Mouse (Mus musculus) megakaryocyte, embryonic 14.5 days (primary cell): ENCODE data around the gene Tfe3. TPM values are rescaled to one million over a fixed set of nuclear protein-coding genes. Genes with fewer than 3 reads are reported as not detected.

Experiments used
- H3K27me3 ChIP-seq: replicated peaks from 2 replicates; pipeline ENCODE3; 2012; ENCODE audit warnings: inconsistent platforms
- H3K36me3 ChIP-seq: replicated peaks from 2 replicates; pipeline ENCODE3; 2012; ENCODE audit warnings: low read length, inconsistent platforms, mixed read lengths
- H3K4me1 ChIP-seq: 2 replicates; pipeline ENCODE4 v1.6.1; 2012; ENCODE audit warnings: inconsistent platforms
- H3K4me3 ChIP-seq: replicated peaks from 2 replicates; pipeline ENCODE3; 2012; ENCODE audit warnings: moderate library complexity, mild to moderate bottlenecking, inconsistent platforms
- H3K9me3 ChIP-seq: 2 replicates; pipeline ENCODE4 v1.6.1; 2012; ENCODE audit warnings: inconsistent platforms
- FLI1 ChIP-seq: IDR thresholded peaks from 2 replicates; pipeline ENCODE4 v1.6.1; 2012; ENCODE audit warnings: low read length, inconsistent platforms, mixed read lengths
- GATA1 ChIP-seq: IDR thresholded peaks from 3 replicates; pipeline ENCODE4 v1.6.1; 2012; ENCODE audit warnings: mixed read lengths, low read length, inconsistent platforms, borderline replicate concordance
- polyA plus RNA-seq: library from polyadenylated mRNA; stranded (reverse); fragments of >175 nt; gene quantifications from 2 replicates; pipeline ENCODE4 v1.2.3, GENCODE M21; 2012; ENCODE audit warnings: low replicate concordance; ENCODE audit not compliant: insufficient read depth

Tfe3 gene
- polyA plus RNA-seq, 1 experiment: 17.5 TPM

DNA sequence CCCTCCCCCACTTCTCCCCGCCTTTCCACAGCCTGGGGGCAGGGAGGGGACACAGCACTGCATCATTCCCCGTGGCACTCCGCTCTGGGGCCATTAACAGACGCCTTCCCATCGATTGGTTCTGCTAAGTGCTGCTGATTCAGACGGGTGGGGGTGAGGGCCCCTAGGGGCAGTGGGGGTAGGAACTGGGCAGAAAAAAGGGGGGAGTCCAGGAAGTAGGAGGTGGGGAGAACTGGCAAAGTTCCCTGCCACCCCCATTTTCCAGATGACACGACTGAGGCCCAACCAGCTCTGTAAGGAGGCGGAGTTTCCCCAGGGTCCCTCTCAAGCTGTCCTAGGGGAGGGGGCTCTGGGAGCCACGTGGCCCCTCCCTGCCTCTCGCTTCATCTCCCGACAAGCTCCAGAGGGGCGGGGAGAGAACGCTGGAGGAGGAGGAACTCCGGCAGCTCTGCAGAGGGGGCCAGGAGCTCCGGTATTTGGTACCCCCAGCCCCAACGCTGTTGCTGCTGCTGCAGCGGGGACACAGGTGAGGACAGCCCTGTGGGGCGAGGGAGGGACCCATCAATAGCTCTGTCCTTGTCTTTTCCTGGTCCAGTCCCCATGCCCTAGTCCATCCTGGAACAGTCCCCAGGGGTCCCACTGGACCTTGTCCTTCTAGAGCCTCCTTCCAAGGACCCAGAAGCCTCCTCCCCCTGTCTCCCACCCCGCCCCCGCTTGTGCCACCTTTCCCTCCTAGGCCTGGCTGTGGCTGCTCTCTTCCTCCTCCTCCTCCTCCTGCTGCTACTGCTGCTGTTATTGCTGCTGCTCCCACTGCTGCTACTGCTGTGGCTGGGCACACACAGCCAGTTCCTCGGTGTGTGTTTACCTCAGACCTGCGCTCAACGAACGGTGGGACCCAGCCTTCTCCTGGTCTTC is 59.8 kb downstream of the Tfe3 start, which contains the start of gene Kcnd1:
Gene Kcnd1, plus strand, starts transcription at position 425 of the 915 bp plus-strand sequence.
- TF ChIP-seq GATA1 (no peak), FLI1 (no peak)
- Histone ChIP-seq H3K4me3 (peak within 1 kb of the TSS; percentile 88), H3K27me3 (no peaks in the 10 kb centered on the region), H3K4me1 (peaks cover 17% of the 10 kb centered on the region), H3K9me3 (peaks cover 7% of the 10 kb centered on the region; the same call in 1 of the 2 replicates), H3K36me3 (peaks cover 34% of the 10 kb centered on the region)

Other genes starting within 250 kb of the Tfe3 start
- gene Foxp3, start 188.9 kb upstream of the Tfe3 start, polyA plus RNA-seq: 3.1 TPM in 1 of 2 replicates, not detected in the other
- gene Ppp1r3f, start 188.3 kb upstream of the Tfe3 start, polyA plus RNA-seq: 0.54 and 1.3 TPM in 2 replicates
- gene Ccdc22, start 157.0 kb upstream of the Tfe3 start, polyA plus RNA-seq: 19.9 and 25.1 TPM in 2 replicates
- gene Cacna1f, start 155.5 kb upstream of the Tfe3 start, polyA plus RNA-seq: 0.03 TPM in 1 of 2 replicates, not detected in the other
- 1.4 TPM in 1 of 2 replicates, not detected in the other for gene Syp, start 124.1 kb upstream of the Tfe3 start, polyA plus RNA-seq
- gene Prickle3, start 105.3 kb upstream of the Tfe3 start, polyA plus RNA-seq: 3.0 and 5.9 TPM in 2 replicates
- gene Plp2, start 91.2 kb upstream of the Tfe3 start, polyA plus RNA-seq: 18.5 and 29.3 TPM in 2 replicates
- not detected in 2 replicates for gene Magix, start 81.3 kb upstream of the Tfe3 start, polyA plus RNA-seq
- 2.4 TPM in 1 of 2 replicates, not detected in the other for gene Gpkow, start 65.4 kb upstream of the Tfe3 start, polyA plus RNA-seq
- gene Wdr45, start 48.2 kb upstream of the Tfe3 start, polyA plus RNA-seq: 8.7 and 24.6 TPM in 2 replicates
- gene Gm45208, start 40.3 kb upstream of the Tfe3 start, polyA plus RNA-seq: 12.9 TPM in 1 of 2 replicates, not detected in the other
- 28.2 and 91.3 TPM in 2 replicates for gene Praf2, start 34.1 kb upstream of the Tfe3 start, polyA plus RNA-seq
- 8.5 and 31.6 TPM in 2 replicates for gene Ccdc120, start 11.7 kb upstream of the Tfe3 start, polyA plus RNA-seq
- gene Gripap1, start 27.2 kb downstream of the Tfe3 start, polyA plus RNA-seq: 7.5 and 16.3 TPM in 2 replicates
- gene Kcnd1, start 59.7 kb downstream of the Tfe3 start, polyA plus RNA-seq: 0.15 TPM in 1 of 2 replicates, not detected in the other
- gene Otud5, start 78.8 kb downstream of the Tfe3 start, polyA plus RNA-seq: 89.2 and 180 TPM in 2 replicates
- gene Pim2, start 115.7 kb downstream of the Tfe3 start, polyA plus RNA-seq: 177 and 348 TPM in 2 replicates
- gene Slc35a2, start 121.5 kb downstream of the Tfe3 start, polyA plus RNA-seq: 99.5 and 147 TPM in 2 replicates
- gene Pqbp1, start 136.7 kb downstream of the Tfe3 start, polyA plus RNA-seq: 135 and 223 TPM in 2 replicates
- gene Timm17b, start 136.8 kb downstream of the Tfe3 start, polyA plus RNA-seq: 139 and 161 TPM in 2 replicates
- gene Gm10491, start 145.3 kb downstream of the Tfe3 start, polyA plus RNA-seq: not detected in 2 replicates
- not detected in 2 replicates for gene Gm10490, start 147.0 kb downstream of the Tfe3 start, polyA plus RNA-seq
- gene Pcsk1n, start 157.3 kb downstream of the Tfe3 start, polyA plus RNA-seq: 1.4 and 3.8 TPM in 2 replicates
- not detected in 2 replicates for gene Eras, start 166.0 kb downstream of the Tfe3 start, polyA plus RNA-seq
- gene Hdac6, start 185.3 kb downstream of the Tfe3 start, polyA plus RNA-seq: 0.96 and 16.9 TPM in 2 replicates
- gene Gata1, start 215.5 kb downstream of the Tfe3 start, polyA plus RNA-seq: 227 and 1,046 TPM in 2 replicates